Mouse (Mus musculus): ENCODE measurements around the gene Slc26a5.

Slc26a5 gene

GRCm38 (mm10) chr5:21810924-21811323, 54.5 kb downstream of the Slc26a5 start:
- 79% methylated on average over 10 of the region's 10 CpGs for WGBS

GRCm38 (mm10) chr5:21804837-21805236, 60.6 kb downstream of the Slc26a5 start:
- 43% methylated on average over 4 of the region's 4 CpGs for WGBS

DNA sequence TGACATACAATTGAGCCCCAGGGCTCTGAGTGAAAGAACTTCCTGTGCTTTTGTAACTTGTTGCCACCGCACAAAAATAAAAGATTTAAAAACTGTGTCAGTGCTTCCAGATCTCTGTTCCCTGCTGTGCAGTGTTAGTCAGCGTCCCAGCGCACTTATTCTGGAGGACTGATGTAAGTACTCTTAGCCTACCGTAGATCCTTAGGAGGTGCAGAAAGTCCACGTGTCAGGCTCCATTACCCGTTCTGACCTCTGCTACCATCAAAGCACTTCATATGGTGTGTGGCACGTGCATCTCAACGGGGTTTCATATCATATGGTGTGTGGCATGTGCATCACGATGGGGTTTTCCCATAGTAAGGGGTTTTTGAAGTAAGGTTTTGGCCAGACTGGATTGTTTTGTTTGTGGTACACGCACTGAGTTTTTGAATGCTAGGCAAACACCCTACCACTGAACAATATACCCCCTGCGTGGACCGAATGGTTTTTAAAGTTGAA, 61.7 kb downstream of the Slc26a5 start:
- WGBS: 77% methylated on average over 12 of the region's 12 CpGs

DNA sequence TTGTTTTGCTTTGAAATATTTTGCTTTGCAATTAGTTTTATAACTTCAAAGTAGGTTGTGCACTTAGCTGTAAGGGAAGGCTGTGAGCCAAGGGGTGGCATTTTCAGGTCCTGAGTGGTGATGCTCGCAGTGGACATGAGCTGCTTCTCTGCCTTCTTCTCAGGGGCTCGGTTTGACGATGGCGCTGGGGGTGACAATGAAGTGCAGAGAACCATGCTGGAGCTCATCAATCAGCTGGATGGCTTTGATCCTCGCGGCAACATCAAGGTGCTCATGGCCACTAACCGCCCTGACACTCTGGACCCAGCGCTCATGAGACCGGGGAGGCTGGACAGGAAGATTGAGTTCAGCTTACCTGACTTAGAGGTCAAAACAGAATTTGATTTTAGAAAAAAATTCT, 62.5 kb downstream of the Slc26a5 start:
- WGBS: 94% methylated on average over 9 of the region's 9 CpGs

DNA sequence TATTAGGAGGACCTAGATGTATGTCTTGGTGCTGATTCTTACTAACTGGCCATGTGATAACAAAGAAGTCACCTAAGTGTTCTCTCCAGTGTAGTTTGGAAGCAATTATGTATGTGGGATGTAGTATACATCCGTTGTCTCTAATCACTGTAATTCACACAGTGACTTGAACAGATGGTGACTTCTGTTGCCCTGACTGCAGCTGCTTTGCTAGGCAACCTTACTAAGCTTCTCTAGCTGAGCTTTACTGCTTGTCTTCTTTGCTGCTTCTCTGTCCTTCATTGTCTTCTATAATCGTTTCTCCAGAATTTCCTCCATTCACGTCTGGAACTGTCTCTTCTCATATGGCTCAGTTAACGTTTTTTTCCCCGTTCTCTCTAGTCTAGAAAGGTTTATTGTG, 76.3 kb downstream of the Slc26a5 start:
- 30% methylated on average over 5 of the region's 5 CpGs for WGBS

- WGBS: 25% methylated on average over 11 of the region's 11 CpGs
These were observed 78.0 kb downstream of the Slc26a5 start for GRCm38 (mm10) chr5:21787186-21788105.

DNA sequence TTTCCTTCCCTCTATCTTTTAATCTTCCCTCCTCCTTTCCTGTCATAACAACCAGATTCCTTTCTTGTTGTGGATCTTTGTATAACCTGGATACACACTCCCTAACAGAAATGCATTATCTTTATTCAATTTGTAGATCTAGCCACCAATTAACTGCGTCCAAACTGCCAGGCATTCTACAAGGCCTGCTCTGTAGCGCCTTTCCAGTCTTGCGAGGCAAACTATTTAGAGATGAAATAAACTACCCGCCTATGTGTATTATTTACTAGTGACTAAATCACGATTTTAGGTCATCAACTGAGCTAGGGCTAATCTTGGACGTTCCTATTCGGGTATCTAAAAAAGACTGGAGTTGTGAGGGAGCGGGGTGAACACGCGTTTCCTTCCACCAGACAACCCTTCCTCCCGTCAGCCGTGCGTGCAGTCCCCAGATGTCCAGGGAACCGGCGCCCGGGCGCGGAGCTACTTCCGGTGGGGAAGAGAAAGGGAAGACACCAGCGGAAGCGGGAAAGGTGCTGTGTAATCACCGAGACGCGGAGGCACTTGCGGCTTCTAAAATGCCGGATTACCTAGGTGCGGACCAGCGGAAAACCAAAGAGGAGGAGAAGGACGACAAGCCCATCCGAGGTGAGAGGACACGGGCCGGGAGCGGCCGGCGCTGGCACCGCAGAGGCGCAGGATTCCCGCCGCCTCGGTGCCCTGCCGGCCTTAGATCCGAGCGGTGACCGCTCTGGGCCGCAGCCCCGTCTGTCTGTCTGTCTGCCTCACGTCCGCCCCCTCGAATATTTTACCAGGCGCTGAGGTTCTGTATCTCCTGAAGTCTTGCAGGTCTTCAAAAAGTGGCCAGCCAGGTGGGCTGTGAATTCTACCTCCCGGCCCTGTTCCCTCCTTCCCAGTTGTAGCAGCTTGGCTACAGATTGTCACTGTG, 78.9 kb downstream of the Slc26a5 start:
- 1% methylated on average over 51 of the region's 51 CpGs for WGBS

DNA sequence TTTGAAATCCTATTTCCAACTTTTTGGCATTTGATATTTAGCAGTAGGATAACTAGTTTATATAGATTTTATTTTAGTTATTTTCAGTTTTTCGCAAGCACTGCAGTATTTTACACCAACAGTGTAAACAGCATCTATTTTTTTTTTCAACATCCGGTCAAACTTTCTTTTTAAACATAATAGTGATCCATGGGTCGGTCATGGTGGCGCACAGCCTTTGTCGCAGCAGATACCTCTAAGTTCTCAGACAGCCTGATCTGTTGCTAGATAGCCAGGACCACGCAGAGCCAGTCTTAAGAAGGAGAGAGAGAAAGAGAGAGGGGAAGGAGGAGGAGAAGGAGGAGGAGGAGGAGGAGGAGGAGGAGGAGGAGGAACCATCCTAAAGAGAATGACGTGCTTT, 79.6 kb downstream of the Slc26a5 start:
- 73% methylated on average over 7 of the region's 7 CpGs for WGBS

GRCm38 (mm10) chr5:21785053-21785452, 80.4 kb downstream of the Slc26a5 start, which contains the start of the genes Dnajc2 and Psmc2:
Gene Dnajc2, minus strand, starts transcription at chr5:21785251.
Gene Psmc2, plus strand, starts transcription at chr5:21785283.
- WGBS: under 1% methylated on average over 37 of the region's 37 CpGs

DNA sequence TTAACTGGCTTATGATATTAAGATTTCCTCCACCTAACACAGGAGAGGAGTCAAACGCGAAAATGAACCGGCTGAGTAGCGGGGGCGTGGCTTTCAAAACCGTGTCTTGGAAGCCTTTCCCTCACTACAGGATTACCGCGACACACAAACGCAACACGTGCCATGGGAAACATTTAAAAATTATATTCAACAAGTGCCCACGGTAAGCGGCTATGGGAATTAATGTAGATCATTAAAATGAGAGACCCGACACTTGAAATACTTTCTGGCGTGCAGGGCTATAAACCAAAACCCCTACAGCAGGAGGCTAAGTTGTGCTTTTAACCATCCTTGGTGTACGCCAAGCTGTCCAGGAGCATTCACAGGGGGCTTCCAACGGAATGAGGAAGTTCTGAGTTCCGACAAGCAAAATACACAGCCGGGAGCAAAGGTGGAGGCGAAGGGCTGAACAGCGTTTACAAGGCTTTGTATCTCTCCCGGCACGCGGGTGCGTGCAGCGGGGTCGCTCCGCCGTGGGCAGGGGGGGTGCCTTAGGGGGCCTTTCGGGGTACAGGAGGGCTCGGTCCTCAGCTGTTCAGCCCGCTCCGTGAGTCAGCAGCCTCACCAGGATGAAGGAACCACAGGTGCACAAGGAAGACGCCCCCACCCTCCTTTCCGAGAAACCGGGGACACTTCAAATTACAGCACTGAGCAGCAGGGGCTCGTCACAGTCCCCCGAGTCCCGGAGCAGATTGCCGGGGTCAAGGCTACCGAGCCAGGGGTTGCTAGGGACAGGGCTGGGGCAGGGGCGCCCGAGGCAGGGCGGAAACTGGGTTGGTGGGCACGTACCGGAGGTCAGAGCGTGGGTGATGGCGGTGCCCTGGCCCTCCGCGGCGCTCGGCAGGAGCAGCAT, 81.0 kb downstream of the Slc26a5 start:
- under 1% methylated on average over 51 of the region's 51 CpGs for WGBS

DNA sequence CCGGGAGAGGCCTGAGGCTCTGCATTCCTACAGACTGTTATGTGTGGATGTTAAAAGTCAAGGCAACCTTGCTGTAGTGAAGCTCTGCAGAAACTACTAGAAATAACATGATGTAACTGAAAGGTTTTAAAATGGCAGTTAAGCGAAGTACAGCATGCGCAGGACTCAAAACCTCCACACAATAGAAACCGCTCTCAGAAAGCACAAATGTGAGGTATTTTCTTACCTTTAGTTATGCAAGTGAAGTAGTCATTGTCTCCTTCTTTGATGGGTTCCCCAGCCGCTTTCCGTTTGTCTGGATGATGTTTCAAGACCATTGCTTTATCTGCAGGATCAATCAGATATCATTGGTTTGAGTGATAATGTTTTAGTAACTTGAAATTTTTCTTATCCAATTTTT, 88.9 kb downstream of the Slc26a5 start:
- 96% methylated on average over 6 of the region's 6 CpGs for WGBS

DNA sequence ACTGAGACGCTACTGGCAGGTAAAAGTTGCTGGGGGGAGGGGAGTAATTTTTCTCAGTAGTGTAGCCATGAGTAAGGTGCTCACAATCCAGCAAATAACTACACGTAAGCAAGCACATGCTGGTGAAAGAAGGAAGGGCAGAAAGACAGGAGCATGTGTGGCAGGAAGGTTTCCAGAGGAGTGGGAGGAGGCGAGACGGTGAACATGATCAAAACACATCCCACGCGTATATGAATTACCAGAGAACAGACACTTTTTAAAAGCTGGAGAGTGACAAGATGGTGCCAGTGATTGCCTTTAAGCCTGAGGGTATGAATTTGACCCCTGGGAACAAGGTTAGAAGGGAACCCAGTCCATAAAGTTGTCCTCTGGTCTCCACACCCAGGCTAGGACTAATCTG, 95.6 kb downstream of the Slc26a5 start:
- 61% methylated on average over 6 of the region's 6 CpGs for WGBS

- 84% methylated on average over 4 of the region's 4 CpGs for WGBS
These were observed 96.9 kb downstream of the Slc26a5 start for GRCm38 (mm10) chr5:21768506-21768905.

Data from cerebral cortex, adult 2 months (tissue).